Mouse (Mus musculus) kidney, embryonic 15.5 days (tissue): ENCODE data around the gene Micall2. TPM values are rescaled to one million over a fixed set of nuclear protein-coding genes. Genes with fewer than 3 reads are reported as not detected.

ENCODE experiments used
- ATAC-seq: fragments of 200-750 bp; cut with Nextera tagmentation; replicated peaks from 2 replicates; pipeline ENCODE4 v1.8.0; 2017; ENCODE audit warnings: moderate TSS enrichment; ENCODE audit not compliant: low FRiP score
- H3K27ac ChIP-seq: fragments of 300-500 bp; sonication (generic); 2 replicates; pipeline ENCODE4 v1.5.1; 2015; ENCODE audit warnings: mild to moderate bottlenecking, inconsistent platforms
- H3K27me3 ChIP-seq: fragments of 300-500 bp; sonication (generic); 2 replicates; pipeline ENCODE4 v1.6.1; 2015; ENCODE audit warnings: inconsistent platforms
- H3K36me3 ChIP-seq: fragments of 300-500 bp; sonication (generic); 2 replicates; pipeline ENCODE4 v1.6.1; 2015; ENCODE audit warnings: inconsistent platforms
- H3K4me1 ChIP-seq: fragments of 300-500 bp; sonication (generic); 2 replicates; pipeline ENCODE4 v1.6.1; 2015; ENCODE audit warnings: inconsistent platforms
- H3K4me2 ChIP-seq: fragments of 300-500 bp; sonication (generic); 2 replicates; pipeline ENCODE4 v1.6.1; 2015; ENCODE audit warnings: moderate library complexity, mild to moderate bottlenecking, inconsistent platforms
- H3K4me3 ChIP-seq: fragments of 300-500 bp; sonication (generic); replicated peaks from 2 replicates; pipeline ENCODE4 v1.5.1; 2015; ENCODE audit warnings: mild to moderate bottlenecking, inconsistent platforms
- H3K9ac ChIP-seq: fragments of 300-500 bp; sonication (generic); 2 replicates; pipeline ENCODE4 v1.6.1; 2015; ENCODE audit warnings: mild to moderate bottlenecking, inconsistent platforms
- H3K9me3 ChIP-seq: fragments of 300-500 bp; sonication (generic); replicated peaks from 2 replicates; pipeline ENCODE4 v1.6.1; 2016; ENCODE audit warnings: inconsistent platforms
- WGBS: fragments of 180-500 bp; shearing (Covaris S2); methylation state at CpG from one replicate; pipeline ENCODE4 v1.1.7; 2015; ENCODE audit warnings: mixed read lengths; 5-methylcytosine and 5-hydroxymethylcytosine counted together
- polyA plus RNA-seq: library from polyadenylated mRNA; unstranded; fragments of >200 nt; fragmentation: Nextera tagmentation; extraction: Ambion mirVana; gene quantifications from 2 replicates; pipeline ENCODE4 v1.2.1, GENCODE M21; 2015

Micall2 gene
- polyA plus RNA-seq = 4.6 and 5.9 TPM in 2 replicates

DNA sequence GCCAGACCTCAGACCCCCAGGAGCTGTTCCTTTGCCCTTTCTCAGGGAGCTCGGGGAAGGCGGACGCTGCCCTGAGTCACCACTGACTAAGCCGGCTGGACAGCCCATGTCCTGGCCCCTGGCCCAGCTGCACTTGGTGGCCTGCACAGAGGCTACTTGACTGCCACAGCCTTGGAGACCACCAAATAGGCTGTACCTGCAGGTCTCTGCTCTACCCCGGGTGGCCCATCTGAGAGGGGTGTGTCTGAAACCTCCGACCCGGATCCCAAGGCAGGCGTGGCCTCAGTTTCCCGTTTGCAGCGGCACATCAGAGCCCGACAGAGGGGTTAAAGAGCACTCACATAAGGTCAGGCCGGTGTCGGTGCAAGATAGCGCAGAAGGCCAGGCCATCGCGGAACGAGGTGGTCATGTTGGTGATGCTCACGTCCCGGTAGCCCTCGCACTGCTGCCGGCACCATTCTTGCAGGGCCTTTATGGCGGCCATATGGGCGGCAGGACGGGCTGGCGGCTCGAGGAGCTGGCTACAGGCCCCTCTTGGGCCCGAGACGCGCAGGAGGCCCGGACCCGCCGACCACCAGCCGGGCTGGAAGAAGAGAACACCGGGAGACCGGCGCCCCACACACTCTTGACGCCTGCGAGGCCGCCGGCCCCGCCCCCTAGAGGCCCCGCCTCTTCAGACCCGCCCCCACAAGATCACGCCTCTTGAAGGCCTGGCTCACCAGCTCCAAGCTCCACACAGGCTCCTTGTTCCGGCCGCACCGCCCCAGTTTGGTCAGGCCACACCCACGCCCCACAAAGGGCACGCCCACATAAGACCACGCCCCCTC is at the start of gene Micall2:
Gene Micall2, minus strand, starts transcription at position 660 of the 827 bp plus-strand sequence.
- H3K36me3 ChIP-seq = no peaks in the 10 kb centered on the region
- peak; percentile 95 for ATAC-seq
- peaks cover 4% of the 10 kb centered on the region; the same call in 1 of the 2 replicates for H3K27me3 ChIP-seq

GRCm38 (mm10) chr5:139781406-139781805 is 45.3 kb upstream of the Micall2 start:
- no peak overlapping the region for H3K9ac ChIP-seq
- H3K27ac ChIP-seq = no peak overlapping the region
- H3K4me2 ChIP-seq = no peak overlapping the region
- H3K9me3 ChIP-seq = no peaks in the 10 kb centered on the region
- 52% methylated on average over 8 of the region's 8 CpGs for WGBS
- no peaks in the 10 kb centered on the region for H3K4me1 ChIP-seq
- no peak for ATAC-seq
- H3K27me3 ChIP-seq = no peaks in the 10 kb centered on the region
- H3K36me3 ChIP-seq = no peaks in the 10 kb centered on the region
- no peak overlapping the region for H3K4me3 ChIP-seq

More for the DNA sequence above, at the start of gene Micall2:
- WGBS = 2% methylated on average over 50 of the region's 50 CpGs
- peak within 1 kb of the TSS; percentile 75 for H3K27ac ChIP-seq
- peak within 1 kb of the TSS; percentile 51 for H3K9ac ChIP-seq
- peak within 1 kb of the TSS; percentile 99 for H3K4me2 ChIP-seq
- H3K9me3 ChIP-seq = no peaks in the 10 kb centered on the region
- H3K4me1 ChIP-seq = peaks cover 53% of the 10 kb centered on the region
- peak within 1 kb of the TSS; percentile 57 for H3K4me3 ChIP-seq

DNA sequence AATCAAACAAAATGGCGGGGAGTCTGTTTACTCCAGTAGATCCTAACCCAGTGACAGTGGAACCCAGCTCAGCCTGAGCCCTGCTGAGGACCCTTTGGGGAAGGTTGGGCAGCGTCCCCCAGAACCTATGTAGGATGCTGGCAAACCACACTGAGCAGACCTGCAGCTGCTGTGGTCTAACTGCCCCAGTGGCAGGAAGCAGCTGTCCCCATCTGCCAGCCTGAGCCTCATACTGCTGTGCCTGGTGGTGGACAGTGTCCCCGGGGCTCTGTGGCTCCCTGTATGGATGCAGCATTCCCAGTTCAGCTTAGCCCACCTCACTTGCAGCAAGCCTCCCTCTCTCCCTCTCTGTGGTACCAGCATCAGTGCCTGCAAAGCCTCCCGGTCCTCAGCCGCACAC is 40.8 kb upstream of the Micall2 start:
- Histone ChIP-seq H3K4me2 (no peak overlapping the region), H3K36me3 (peaks cover 22% of the 10 kb centered on the region), H3K4me3 (no peak overlapping the region), H3K27ac (no peak overlapping the region), H3K9me3 (no peaks in the 10 kb centered on the region), H3K27me3 (no peaks in the 10 kb centered on the region), H3K4me1 (peaks cover 14% of the 10 kb centered on the region), H3K9ac (no peak overlapping the region)
- ATAC-seq = no peak
- WGBS = 85% methylated on average over 5 of the region's 5 CpGs

- Histone ChIP-seq H3K27ac (peak within 1 kb of the TSS; percentile 34; the same call in 1 of the 2 replicates), H3K4me3 (peak within 1 kb of the TSS; percentile 100), H3K4me1 (peaks cover 14% of the 10 kb centered on the region), H3K9me3 (no peaks in the 10 kb centered on the region), H3K36me3 (peaks cover 38% of the 10 kb centered on the region), H3K27me3 (no peaks in the 10 kb centered on the region), H3K4me2 (peak within 1 kb of the TSS; percentile 89), H3K9ac (peak within 1 kb of the TSS; percentile 88)
- WGBS = under 1% methylated on average over 55 of the region's 55 CpGs
- peak; percentile 92 for ATAC-seq
Measured at GRCm38 (mm10) chr5:139775216-139775926, 39.2 kb upstream of the Micall2 start, which contains the start of gene Ints1. Gene Ints1, minus strand, starts transcription at chr5:139775674.

DNA sequence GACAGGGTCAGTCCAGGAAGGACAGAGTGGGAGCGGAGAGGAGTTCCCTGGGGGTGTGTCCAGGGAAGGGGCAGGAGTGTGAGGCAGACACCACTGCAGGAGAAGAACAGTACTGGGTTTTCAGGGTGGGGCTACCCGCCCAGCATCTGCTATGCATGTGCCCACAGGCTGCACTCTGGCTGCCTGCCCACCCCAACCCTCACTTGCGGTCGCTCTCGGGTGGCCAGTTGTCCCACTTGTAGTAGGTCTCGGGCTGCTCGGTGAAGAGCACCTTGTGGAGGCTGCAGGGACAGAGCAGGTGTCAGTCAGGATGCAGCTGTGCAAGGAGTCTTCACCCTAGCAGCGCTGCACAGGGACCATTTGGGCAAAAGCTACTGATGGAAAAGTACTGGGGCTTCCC is 32.1 kb upstream of the Micall2 start:
- Histone ChIP-seq H3K4me1 (no peaks in the 10 kb centered on the region), H3K9ac (no peak overlapping the region), H3K9me3 (no peaks in the 10 kb centered on the region), H3K27me3 (no peaks in the 10 kb centered on the region), H3K27ac (no peak overlapping the region), H3K4me2 (no peak overlapping the region), H3K4me3 (no peak overlapping the region), H3K36me3 (peaks cover 100% of the 10 kb centered on the region)
- ATAC-seq = no peak
- WGBS = 97% methylated on average over 8 of the region's 8 CpGs

GRCm38 (mm10) chr5:139764296-139764695 is 28.2 kb upstream of the Micall2 start:
- Histone ChIP-seq H3K4me1 (no peaks in the 10 kb centered on the region), H3K9me3 (no peaks in the 10 kb centered on the region), H3K9ac (no peak overlapping the region), H3K36me3 (peaks cover 100% of the 10 kb centered on the region), H3K27ac (no peak overlapping the region), H3K4me3 (no peak overlapping the region), H3K4me2 (no peak overlapping the region), H3K27me3 (no peaks in the 10 kb centered on the region)
- WGBS = 72% methylated on average over 11 of the region's 11 CpGs
- ATAC-seq = no peak

GRCm38 (mm10) chr5:139758096-139758495 is 22.0 kb upstream of the Micall2 start:
- Histone ChIP-seq H3K9ac (no peak overlapping the region), H3K4me1 (no peaks in the 10 kb centered on the region), H3K9me3 (no peaks in the 10 kb centered on the region), H3K27ac (no peak overlapping the region), H3K4me3 (no peak overlapping the region), H3K36me3 (peaks cover 98% of the 10 kb centered on the region), H3K4me2 (no peak overlapping the region), H3K27me3 (no peaks in the 10 kb centered on the region)
- 88% methylated on average over 16 of the region's 16 CpGs for WGBS
- ATAC-seq = no peak

DNA sequence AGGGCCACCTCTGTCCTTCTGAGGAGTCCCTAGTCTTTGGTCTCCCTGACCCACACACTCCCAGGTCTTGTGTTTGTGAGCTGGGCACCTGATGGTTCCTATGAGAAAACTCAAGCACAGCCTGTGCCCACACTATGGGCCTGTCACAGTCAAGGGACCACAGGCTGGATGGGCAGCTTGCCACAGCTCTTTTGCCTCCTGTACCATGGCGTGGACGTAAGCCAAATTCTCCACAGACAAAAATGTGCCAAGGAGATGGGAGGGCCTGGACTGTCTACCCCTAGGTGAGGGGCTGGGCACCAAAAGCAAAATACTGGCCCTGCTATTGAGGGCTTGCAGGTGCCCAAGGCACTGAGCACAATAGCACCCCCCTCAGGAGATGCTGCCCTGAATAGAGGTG is 20.4 kb upstream of the Micall2 start:
- no peaks in the 10 kb centered on the region for H3K9me3 ChIP-seq
- no peaks in the 10 kb centered on the region for H3K4me1 ChIP-seq
- H3K27me3 ChIP-seq = no peaks in the 10 kb centered on the region
- 91% methylated on average over 2 of the region's 2 CpGs for WGBS
- ATAC-seq = no peak
- H3K9ac ChIP-seq = no peak overlapping the region
- H3K27ac ChIP-seq = no peak overlapping the region
- H3K4me2 ChIP-seq = no peak overlapping the region
- H3K36me3 ChIP-seq = peaks cover 97% of the 10 kb centered on the region
- H3K4me3 ChIP-seq = no peak overlapping the region

DNA sequence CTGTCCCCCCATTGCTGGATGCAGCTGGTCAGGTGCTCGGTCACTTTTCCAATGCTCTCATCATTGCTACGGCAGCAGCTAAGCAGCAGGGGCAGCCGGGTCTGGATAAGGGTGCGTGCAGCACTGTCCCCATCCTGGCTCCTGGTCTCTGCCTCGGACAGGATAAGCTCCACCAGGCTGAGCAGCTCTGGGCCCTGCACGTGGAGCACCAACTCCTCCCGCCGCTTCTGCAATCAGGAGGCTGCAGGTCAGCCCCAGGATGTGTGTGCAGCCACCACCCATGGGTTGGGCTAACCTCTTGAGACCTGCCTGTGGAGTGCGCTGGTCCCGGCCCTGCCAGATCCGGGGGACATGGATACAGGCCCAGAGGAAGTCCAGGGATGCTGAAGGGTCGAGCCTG is 20.0 kb upstream of the Micall2 start:
- no peak for ATAC-seq
- peaks cover 97% of the 10 kb centered on the region for H3K36me3 ChIP-seq
- no peak overlapping the region for H3K9ac ChIP-seq
- no peaks in the 10 kb centered on the region for H3K4me1 ChIP-seq
- H3K9me3 ChIP-seq = no peaks in the 10 kb centered on the region
- no peak overlapping the region for H3K4me2 ChIP-seq
- 89% methylated on average over 12 of the region's 12 CpGs for WGBS
- H3K4me3 ChIP-seq = no peak overlapping the region
- H3K27me3 ChIP-seq = no peaks in the 10 kb centered on the region
- no peak overlapping the region for H3K27ac ChIP-seq

GRCm38 (mm10) chr5:139754753-139755152 is 18.6 kb upstream of the Micall2 start:
- Histone ChIP-seq H3K27me3 (no peaks in the 10 kb centered on the region), H3K36me3 (peaks cover 94% of the 10 kb centered on the region), H3K4me3 (no peak overlapping the region), H3K27ac (no peak overlapping the region), H3K9ac (no peak overlapping the region), H3K4me2 (no peak overlapping the region), H3K4me1 (no peaks in the 10 kb centered on the region), H3K9me3 (no peaks in the 10 kb centered on the region)
- ATAC-seq = no peak
- WGBS = 29% methylated on average over 12 of the region's 12 CpGs

- Histone ChIP-seq H3K27ac (no peak overlapping the region), H3K9ac (no peak overlapping the region), H3K4me3 (no peak overlapping the region), H3K9me3 (no peaks in the 10 kb centered on the region), H3K36me3 (peaks cover 53% of the 10 kb centered on the region), H3K4me2 (no peak overlapping the region), H3K4me1 (no peaks in the 10 kb centered on the region), H3K27me3 (no peaks in the 10 kb centered on the region; the same call in 1 of the 2 replicates)
- ATAC-seq = no peak
Measured at GRCm38 (mm10) chr5:139750535-139750934, 14.4 kb upstream of the Micall2 start.

DNA sequence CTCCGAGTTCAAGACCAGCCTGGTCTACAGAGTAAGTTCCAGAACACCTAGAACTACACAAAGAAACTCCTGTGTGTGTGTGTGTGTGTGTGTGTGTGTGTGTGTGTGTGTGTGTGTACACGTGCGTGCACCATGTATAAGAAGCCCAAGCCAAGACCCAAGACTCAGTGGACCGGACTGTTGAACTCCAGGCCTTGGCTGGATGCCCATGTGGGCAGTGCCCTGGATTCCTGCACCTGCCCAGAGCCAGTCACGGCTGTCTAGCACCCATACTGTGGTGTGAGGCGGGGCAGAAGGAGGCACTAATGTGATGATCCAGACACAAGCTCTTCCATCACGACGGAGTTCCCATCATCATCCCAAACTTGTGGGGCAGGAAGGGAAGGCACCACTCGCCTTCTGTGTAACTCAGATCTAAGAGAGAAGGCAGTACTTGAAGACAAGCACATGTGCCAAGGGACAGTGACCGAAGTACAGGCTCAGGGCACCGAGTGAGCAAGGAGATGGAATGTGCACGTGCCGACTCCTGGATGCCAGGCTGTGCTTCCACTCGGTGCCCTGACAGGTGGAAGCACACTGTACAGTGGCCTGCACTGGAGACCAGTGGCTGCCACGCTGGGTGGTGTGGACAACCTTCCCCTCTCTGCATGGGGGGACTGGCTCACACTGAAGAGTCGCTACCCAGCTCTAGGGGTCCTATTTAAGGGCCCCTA is 13.4 kb upstream of the Micall2 start:
- Histone ChIP-seq H3K4me1 (no peaks in the 10 kb centered on the region), H3K27ac (no peak overlapping the region), H3K27me3 (no peaks in the 10 kb centered on the region; the same call in 1 of the 2 replicates), H3K4me2 (no peak overlapping the region), H3K36me3 (peaks cover 44% of the 10 kb centered on the region), H3K4me3 (no peak overlapping the region), H3K9me3 (no peaks in the 10 kb centered on the region), H3K9ac (no peak overlapping the region)
- WGBS = 82% methylated on average over 16 of the region's 16 CpGs
- no peak for ATAC-seq
